Mouse (Mus musculus) bone marrow, adult 2 months (tissue): Measurements from ENCODE around the gene Plxna1.

Experiments used
- CTCF ChIP-seq: fragments of 200-500 bp; IDR thresholded peaks from 2 replicates; pipeline ENCODE4 v1.5.1; 2011; ENCODE audit warnings: low read length, control low read depth; ENCODE audit not compliant: control insufficient read depth, insufficient read depth
- POLR2A ChIP-seq: fragments of 200-500 bp; IDR thresholded peaks from 2 replicates; pipeline ENCODE4 v1.6.1; 2011; ENCODE audit warnings: low read depth, mild to moderate bottlenecking, control low read depth, low read length, borderline replicate concordance; ENCODE audit not compliant: control insufficient read depth

GRCm38 (mm10) chr6:89345486-89345785 lies 17.0 kb downstream of the Plxna1 start:
- TF ChIP-seq CTCF (no peak), POLR2A (no peak)
